Mouse (Mus musculus): ENCODE measurements around the gene Robo3.
A peak's percentile ranks its signal among the peaks of the same experiment; 100 is the strongest.

The Robo3 gene

GRCm38 (mm10) chr9:37432720-37433421 is at the start of gene Robo3:
TSS of gene Robo3 (minus strand) at chr9:37433246.
- peak; percentile 34 for DNase-seq (ENCODE audit: low spot score)

GRCm38 (mm10) chr9:37474923-37475322 is 41.9 kb upstream of the Robo3 start:
- DNase-seq (ENCODE audit: low spot score): no peak

GRCm38 (mm10) chr9:37473611-37474125 is 40.6 kb upstream of the Robo3 start:
- peak; percentile 23 for DNase-seq (ENCODE audit: low spot score)

- DNase-seq (ENCODE audit: low spot score): peak; percentile 83
These were observed 29.7 kb upstream of the Robo3 start for GRCm38 (mm10) chr9:37462764-37463163.

GRCm38 (mm10) chr9:37461571-37461970 is 28.5 kb upstream of the Robo3 start:
- DNase-seq (ENCODE audit: low spot score): no peak

- DNase-seq (ENCODE audit: low spot score): no peak
These were observed 27.9 kb upstream of the Robo3 start for GRCm38 (mm10) chr9:37460961-37461340.

GRCm38 (mm10) chr9:37460043-37460960 is 27.3 kb upstream of the Robo3 start:
- DNase-seq (ENCODE audit: low spot score): peak; percentile 64

GRCm38 (mm10) chr9:37459665-37460042 is 26.6 kb upstream of the Robo3 start:
- DNase-seq (ENCODE audit: low spot score): peak; percentile 16

- no peak for DNase-seq (ENCODE audit: low spot score)
These were observed 24.1 kb upstream of the Robo3 start for GRCm38 (mm10) chr9:37457151-37457550.

GRCm38 (mm10) chr9:37456481-37456910 is 23.4 kb upstream of the Robo3 start:
- peak; percentile 79 for DNase-seq (ENCODE audit: low spot score)

GRCm38 (mm10) chr9:37455868-37456267 is 22.8 kb upstream of the Robo3 start:
- DNase-seq (ENCODE audit: low spot score): no peak

- DNase-seq (ENCODE audit: low spot score): no peak
These were observed 21.9 kb upstream of the Robo3 start for GRCm38 (mm10) chr9:37454991-37455390.

GRCm38 (mm10) chr9:37454011-37454492 is 21.0 kb upstream of the Robo3 start:
- DNase-seq (ENCODE audit: low spot score): peak; percentile 60

GRCm38 (mm10) chr9:37453328-37453727 is 20.3 kb upstream of the Robo3 start:
- no peak for DNase-seq (ENCODE audit: low spot score)

- no peak for DNase-seq (ENCODE audit: low spot score)
These were observed 19.4 kb upstream of the Robo3 start for GRCm38 (mm10) chr9:37452401-37452800.

- DNase-seq (ENCODE audit: low spot score): no peak
These were observed 5.0 kb upstream of the Robo3 start for GRCm38 (mm10) chr9:37437772-37438735.

- no peak for DNase-seq (ENCODE audit: low spot score)
These were observed 2.6 kb upstream of the Robo3 start for GRCm38 (mm10) chr9:37435616-37436015.

GRCm38 (mm10) chr9:37434932-37435331 is 1.9 kb upstream of the Robo3 start:
- no peak for DNase-seq (ENCODE audit: low spot score)

GRCm38 (mm10) chr9:37433823-37434560 is 946 bp upstream of the Robo3 start:
- DNase-seq (ENCODE audit: low spot score): no peak

- DNase-seq (ENCODE audit: low spot score): peak; percentile 80
These were observed 900 bp downstream of the Robo3 start for GRCm38 (mm10) chr9:37432026-37432666.
